Mouse (Mus musculus) stomach, embryonic 14.5 days (tissue): ENCODE data around the gene Ankmy2. TPM values are rescaled to one million over a fixed set of nuclear protein-coding genes. Genes with fewer than 3 reads are reported as not detected.

Source experiments
- ATAC-seq: fragments of 200-750 bp; cut with Nextera tagmentation; 2 replicates; pipeline ENCODE4 v1.8.0; 2017; ENCODE audit warnings: low read depth, moderate TSS enrichment; ENCODE audit not compliant: insufficient number of reproducible peaks, insufficient read depth, low FRiP score
- H3K27ac ChIP-seq: fragments of 300-500 bp; sonication (generic); 2 replicates; pipeline ENCODE4 v1.5.1; 2014; ENCODE audit warnings: mild to moderate bottlenecking, low read length, moderate library complexity, mixed read lengths
- H3K27me3 ChIP-seq: fragments of 300-500 bp; sonication (generic); 2 replicates; pipeline ENCODE4 v1.6.1; 2014; ENCODE audit warnings: low read length, control low read depth, mixed read lengths; ENCODE audit not compliant: control insufficient read depth, insufficient read depth
- H3K36me3 ChIP-seq: fragments of 300-500 bp; sonication (generic); 2 replicates; pipeline ENCODE4 v1.6.1; 2014; ENCODE audit warnings: mild to moderate bottlenecking, control low read depth, low read length, moderate library complexity, mixed read lengths; ENCODE audit not compliant: control insufficient read depth, insufficient read depth
- H3K4me1 ChIP-seq: fragments of 300-500 bp; sonication (generic); 2 replicates; pipeline ENCODE4 v1.6.1; 2014; ENCODE audit warnings: low read length, control low read depth, mixed read lengths; ENCODE audit not compliant: control insufficient read depth, insufficient read depth
- H3K4me2 ChIP-seq: fragments of 300-500 bp; sonication (generic); replicated peaks from 2 replicates; pipeline ENCODE4 v1.6.1; 2014; ENCODE audit warnings: low read depth, low read length, control low read depth
- H3K4me3 ChIP-seq: fragments of 300-500 bp; sonication (generic); 2 replicates; pipeline ENCODE4 v1.5.1; 2014; ENCODE audit warnings: low read depth, low read length, control low read depth
- H3K9ac ChIP-seq: fragments of 300-500 bp; sonication (generic); replicated peaks from 2 replicates; pipeline ENCODE4 v1.6.1; 2014; ENCODE audit warnings: low read depth, mild to moderate bottlenecking, control low read depth, low read length, moderate library complexity, mixed read lengths
- H3K9me3 ChIP-seq: fragments of 300-500 bp; sonication (generic); 2 replicates; pipeline ENCODE4 v1.6.1; 2016; ENCODE audit warnings: low read depth, low read length, control low read depth; ENCODE audit not compliant: control insufficient read depth
- WGBS: fragments of 180-500 bp; shearing (Covaris S2); extraction: QIAGEN DNeasy Blood & Tissue Kit; methylation state at CpG from one replicate; pipeline ENCODE4 v1.1.7; 2014; 5-methylcytosine and 5-hydroxymethylcytosine counted together
- polyA plus RNA-seq: library from polyadenylated mRNA; unstranded; fragments of >200 nt; fragmentation: Nextera tagmentation; extraction: Ambion mirVana; gene quantifications from 2 replicates; pipeline ENCODE4 v1.2.1, GENCODE M21; 2014

Gene Ankmy2
- polyA plus RNA-seq, 1 experiment from 2014 or later: 44.7 TPM

- no peaks in the 10 kb centered on the region for H3K36me3 ChIP-seq
- H3K4me2 ChIP-seq: no peak overlapping the region
- no peaks in the 10 kb centered on the region for H3K27me3 ChIP-seq
- H3K9ac ChIP-seq: no peak overlapping the region
- no peak for ATAC-seq
- H3K27ac ChIP-seq: no peak overlapping the region
- 87% methylated on average over 3 of the region's 3 CpGs for WGBS
- no peaks in the 10 kb centered on the region for H3K9me3 ChIP-seq
- no peak overlapping the region for H3K4me3 ChIP-seq
- H3K4me1 ChIP-seq: no peaks in the 10 kb centered on the region
Measured at GRCm38 (mm10) chr12:36241171-36241570, 84.3 kb downstream of the Ankmy2 start.

Other genes with a start within 250 kb of the Ankmy2 start
- gene Agr3, start 231.5 kb upstream of the Ankmy2 start, polyA plus RNA-seq: 0.76 and 0.84 TPM in 2 replicates
- gene Agr2, start 164.2 kb upstream of the Ankmy2 start, polyA plus RNA-seq: 223 TPM in 2 replicates
- gene Tspan13, start 114.6 kb upstream of the Ankmy2 start, polyA plus RNA-seq: 123 and 132 TPM in 2 replicates
- gene Bzw2, start 966 bp downstream of the Ankmy2 start, polyA plus RNA-seq: 228 and 255 TPM in 2 replicates
- gene Lrrc72, start 96.3 kb downstream of the Ankmy2 start, polyA plus RNA-seq: not detected in 2 replicates
- gene Sostdc1, start 157.0 kb downstream of the Ankmy2 start, polyA plus RNA-seq: 7.8 and 8.3 TPM in 2 replicates
- gene Ispd, start 224.3 kb downstream of the Ankmy2 start, polyA plus RNA-seq: 12.4 and 13.7 TPM in 2 replicates
- 2.1 and 2.7 TPM in 2 replicates for gene D630036H23Rik, start 225.1 kb downstream of the Ankmy2 start, polyA plus RNA-seq